Mouse (Mus musculus) MEL (cell line): Measurements from ENCODE around the gene Cnksr1.

ENCODE experiments used
- CTCF ChIP-seq, 3 experiments: IDR thresholded peaks in 2 of 3; conservative IDR thresholded peaks in 1 of 3; 2 replicates each; pipeline ENCODE4 v1.5.1; 2011 to 2012; ENCODE audit warnings: low read length in 3 of 3, low read depth in 2 of 3, mild to moderate bottlenecking in 2 of 3, improper control_type of control experiment in 1 of 3, inconsistent platforms in 1 of 3, mixed read lengths in 1 of 3, moderate library complexity in 1 of 3; ENCODE audit not compliant: control insufficient read depth in 1 of 3, insufficient read depth in 1 of 3, poor library complexity in 1 of 3, severe bottlenecking in 1 of 3
- EP300 ChIP-seq, 2 experiments: IDR thresholded peaks; 2 replicates each; pipeline ENCODE4 v1.6.1; 2011; ENCODE audit warnings: improper control_type of control experiment in 2 of 2, low read length in 2 of 2, low read depth in 1 of 2, mild to moderate bottlenecking in 1 of 2
- GABPA ChIP-seq: IDR thresholded peaks from 2 replicates; pipeline ENCODE4 v1.6.1; 2012; ENCODE audit warnings: low read depth, mild to moderate bottlenecking, inconsistent platforms, low read length, improper control_type of control experiment, moderate library complexity
- GATA1 ChIP-seq: IDR thresholded peaks from 2 replicates; pipeline ENCODE4 v1.6.1; 2011; ENCODE audit warnings: low read depth, low read length, improper control_type of control experiment
- MAZ ChIP-seq: IDR thresholded peaks from 2 replicates; pipeline ENCODE4 v1.6.1; 2012; ENCODE audit warnings: low read depth, mild to moderate bottlenecking, inconsistent platforms, low read length, improper control_type of control experiment
- MXI1 ChIP-seq: IDR thresholded peaks from 2 replicates; pipeline ENCODE4 v1.6.1; 2011; ENCODE audit warnings: mild to moderate bottlenecking, low read depth, low read length, improper control_type of control experiment
- NRF1 ChIP-seq: IDR thresholded peaks from 2 replicates; pipeline ENCODE4 v1.6.1; 2014; ENCODE audit warnings: low read depth, mild to moderate bottlenecking, inconsistent platforms, low read length, improper control_type of control experiment, moderate library complexity; ENCODE audit not compliant: poor library complexity, insufficient read depth, severe bottlenecking
- POLR2A ChIP-seq, 2 experiments: IDR thresholded peaks; 2 replicates each; pipeline ENCODE4 v1.6.1; 2011 to 2012; ENCODE audit warnings: low read length in 2 of 2, mild to moderate bottlenecking in 2 of 2, control low read depth in 1 of 2, improper control_type of control experiment in 1 of 2, low read depth in 1 of 2, moderate library complexity in 1 of 2; ENCODE audit not compliant: control insufficient read depth in 1 of 2, insufficient read depth in 1 of 2, poor library complexity in 1 of 2
- SIN3A ChIP-seq: IDR thresholded peaks from 2 replicates; pipeline ENCODE4 v1.6.1; 2012; ENCODE audit warnings: low read length, improper control_type of control experiment, inconsistent platforms
- TCF12 ChIP-seq: IDR thresholded peaks from 2 replicates; pipeline ENCODE4 v1.6.1; 2014; ENCODE audit warnings: low read depth, mild to moderate bottlenecking, inconsistent platforms, low read length, improper control_type of control experiment, moderate library complexity

- TF ChIP-seq CTCF (IDR thresholded peaks at IDR 0.05 in 2 of 3, conservative IDR thresholded peaks at IDR 0.05 in 1 of 3; ENCODE audit: control insufficient read depth in 1 of 3, insufficient read depth in 1 of 3, low read depth in 2 of 3, low read length in 3 of 3, poor library complexity in 1 of 3, severe bottlenecking in 1 of 3) (no peak), GATA1 (no peak), GABPA (no peak), EP300 (IDR thresholded peaks at IDR 0.05; ENCODE audit: low read depth in 1 of 2, low read length in 2 of 2) (no peak), MXI1 (no peak), MAZ (no peak), POLR2A (IDR thresholded peaks at IDR 0.05; ENCODE audit: control insufficient read depth in 1 of 2, insufficient read depth in 1 of 2, low read depth in 1 of 2, low read length in 2 of 2, poor library complexity in 1 of 2) (no peak), SIN3A (no peak), NRF1 (no peak), TCF12 (no peak)
These were observed 14.1 kb upstream of the Cnksr1 start for GRCm38 (mm10) chr4:134252131-134252910.
